Mouse (Mus musculus) midbrain, postnatal 0 days (tissue): ENCODE results near the gene Gm20388. TPM values are rescaled to one million over a fixed set of nuclear protein-coding genes. Genes with fewer than 3 reads are reported as not detected.
A peak's percentile ranks its signal among the peaks of the same experiment; 100 is the strongest.

Experiments
- ATAC-seq: fragments of 200-750 bp; cut with Nextera tagmentation; 2 replicates; pipeline ENCODE4 v1.8.0; 2017; ENCODE audit warnings: moderate number of reproducible peaks, mild to moderate bottlenecking, moderate TSS enrichment, moderate library complexity; ENCODE audit not compliant: low FRiP score
- DNase-seq: peaks from one replicate; pipeline ENCODE4 v3.0.0-alpha.2; 2015; ENCODE audit warnings: low spot score
- H3K27ac ChIP-seq: fragments of 300-500 bp; sonication (generic); 2 replicates; pipeline ENCODE4 v1.5.1; 2014; ENCODE audit warnings: low read depth, mild to moderate bottlenecking, low read length, mixed read lengths
- H3K27me3 ChIP-seq: fragments of 300-500 bp; sonication (generic); 2 replicates; pipeline ENCODE4 v1.6.1; 2014; ENCODE audit warnings: low read length, control low read depth, mixed read lengths; ENCODE audit not compliant: insufficient read depth
- H3K36me3 ChIP-seq: fragments of 300-500 bp; sonication (generic); 2 replicates; pipeline ENCODE4 v1.6.1; 2014; ENCODE audit warnings: low read length, control low read depth, mixed read lengths; ENCODE audit not compliant: insufficient read depth
- H3K4me1 ChIP-seq: fragments of 300-500 bp; sonication (generic); 2 replicates; pipeline ENCODE4 v1.6.1; 2014; ENCODE audit warnings: mild to moderate bottlenecking, control low read depth, antibody characterized with exemption, low read length, mixed read lengths; ENCODE audit not compliant: insufficient read depth
- H3K4me2 ChIP-seq: fragments of 300-500 bp; sonication (generic); 2 replicates; pipeline ENCODE4 v1.6.1; 2014; ENCODE audit warnings: low read depth, mild to moderate bottlenecking, low read length, mixed read lengths; ENCODE audit not compliant: poor library complexity, severe bottlenecking
- H3K4me3 ChIP-seq: fragments of 300-500 bp; sonication (generic); 2 replicates; pipeline ENCODE4 v1.5.1; 2014; ENCODE audit warnings: low read depth, mild to moderate bottlenecking, low read length, moderate library complexity
- H3K9ac ChIP-seq: fragments of 300-500 bp; sonication (generic); replicated peaks from 2 replicates; pipeline ENCODE4 v1.6.1; 2014; ENCODE audit warnings: mild to moderate bottlenecking, low read length, moderate library complexity, mixed read lengths; ENCODE audit not compliant: poor library complexity, severe bottlenecking
- H3K9me3 ChIP-seq: fragments of 300-500 bp; sonication (generic); 2 replicates; pipeline ENCODE4 v1.6.1; 2016; ENCODE audit warnings: low read length, control low read depth
- CTCF ChIP-seq: IDR thresholded peaks from 2 replicates; pipeline ENCODE4 v1.5.1; 2016; ENCODE audit warnings: antibody characterized with exemption, mild to moderate bottlenecking
- WGBS: fragments of 180-500 bp; shearing (Covaris S2); extraction: QIAGEN DNeasy Blood & Tissue Kit; methylation state at CpG from one replicate; pipeline ENCODE4 v1.1.7; 2014; 5-methylcytosine and 5-hydroxymethylcytosine counted together
- polyA plus RNA-seq: library from polyadenylated mRNA; unstranded; fragments of >200 nt; fragmentation: Nextera tagmentation; extraction: Ambion mirVana; gene quantifications from 2 replicates; pipeline ENCODE4 v1.2.1, GENCODE M21; 2015
- total RNA-seq: library from RNA; depleted of rRNA; stranded (reverse); fragments of >200 nt; gene quantifications from 2 replicates; pipeline ENCODE4 v1.2.3, GENCODE M21; 2014

Gm20388 gene
- total and polyA plus RNA-seq, 2 experiments from 2014 or later = 74.2 TPM; not detected in 1

DNA sequence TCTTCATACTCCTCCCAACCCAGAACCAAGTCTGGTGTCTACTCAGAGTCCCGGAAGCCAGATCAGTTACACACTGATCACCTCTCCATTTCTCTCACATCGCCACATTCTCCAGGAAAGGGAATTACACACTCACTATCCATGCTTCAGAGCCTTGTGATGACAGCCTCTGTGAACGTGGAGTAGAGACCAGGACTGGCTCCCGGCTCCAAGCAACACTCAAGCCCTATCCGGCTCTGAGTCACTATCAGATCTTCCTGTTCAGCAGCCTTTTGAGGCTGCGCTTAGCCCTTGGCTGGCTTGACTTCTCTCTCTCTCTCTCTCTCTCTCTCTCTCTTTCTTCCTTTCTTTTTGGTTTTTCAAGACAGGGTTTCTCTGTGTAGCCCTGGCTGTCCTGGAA, 3962.7 kb downstream of the Gm20388 start:
- Histone ChIP-seq H3K4me3 (no peak overlapping the region), H3K9me3 (no peaks in the 10 kb centered on the region), H3K36me3 (no peaks in the 10 kb centered on the region), H3K27ac (no peak overlapping the region), H3K27me3 (no peaks in the 10 kb centered on the region), H3K4me2 (no peak overlapping the region), H3K9ac (no peak overlapping the region), H3K4me1 (no peaks in the 10 kb centered on the region)
- 85% methylated on average over 6 of the region's 6 CpGs for WGBS
- ATAC-seq (no peak), DNase-seq (no peak)
- TF ChIP-seq CTCF = no peak

DNA sequence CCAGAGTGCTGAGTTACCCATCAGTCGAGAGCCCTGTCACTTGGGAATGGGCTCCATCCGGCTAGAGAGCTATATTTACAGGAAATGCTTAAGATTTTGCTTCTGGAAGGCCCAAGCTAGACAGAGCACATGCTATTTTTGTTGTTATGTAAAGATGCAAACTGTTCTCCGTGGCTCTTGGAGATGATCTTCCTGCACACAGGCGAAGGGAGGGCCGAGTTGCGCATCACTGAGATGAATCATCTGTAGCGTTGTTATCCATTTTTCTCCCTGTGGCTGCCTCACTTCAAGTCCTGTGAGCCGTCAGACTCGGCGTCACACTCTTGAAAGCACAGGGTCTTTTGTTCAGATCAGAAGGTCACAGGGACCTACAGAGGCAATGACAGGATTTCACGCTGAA, 3963.7 kb downstream of the Gm20388 start:
- Histone ChIP-seq H3K9ac (no peak overlapping the region), H3K9me3 (no peaks in the 10 kb centered on the region), H3K36me3 (no peaks in the 10 kb centered on the region), H3K27ac (no peak overlapping the region), H3K4me1 (no peaks in the 10 kb centered on the region), H3K27me3 (no peaks in the 10 kb centered on the region), H3K4me2 (no peak overlapping the region), H3K4me3 (no peak overlapping the region)
- ATAC-seq (no peak), DNase-seq (no peak)
- whole genome bisulfite sequencing = 72% methylated on average over 11 of the region's 11 CpGs
- TF ChIP-seq CTCF = no peak

DNA sequence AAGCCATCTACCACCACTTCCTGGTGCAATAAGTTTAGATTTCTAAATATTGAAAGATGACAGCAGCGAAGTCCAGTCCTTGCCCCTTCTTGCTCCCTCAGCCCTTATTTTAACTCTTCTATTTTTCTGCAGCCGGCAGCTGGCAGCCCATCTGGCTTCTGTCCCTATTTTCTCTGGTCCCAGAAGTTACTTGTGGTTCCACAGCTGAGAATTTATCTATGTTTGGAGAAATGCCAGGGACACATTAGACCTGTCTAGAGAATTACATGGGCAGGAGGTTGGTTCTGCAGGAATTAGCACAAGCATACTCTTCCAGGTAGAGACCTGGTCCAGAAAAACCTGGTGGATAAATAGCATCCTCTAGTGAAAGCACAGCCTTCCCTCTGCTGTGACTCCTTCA, 3967.2 kb downstream of the Gm20388 start:
- H3K9me3 ChIP-seq = no peaks in the 10 kb centered on the region
- 77% methylated on average over 2 of the region's 2 CpGs for WGBS
- no peak overlapping the region for H3K9ac ChIP-seq
- H3K4me2 ChIP-seq = no peak overlapping the region
- H3K27me3 ChIP-seq = no peaks in the 10 kb centered on the region
- no peaks in the 10 kb centered on the region for H3K36me3 ChIP-seq
- H3K4me1 ChIP-seq = no peaks in the 10 kb centered on the region
- H3K27ac ChIP-seq = no peak overlapping the region
- no peak overlapping the region for H3K4me3 ChIP-seq
- DNase-seq = peak; percentile 29
- no peak for TF ChIP-seq CTCF
- ATAC-seq = no peak

DNA sequence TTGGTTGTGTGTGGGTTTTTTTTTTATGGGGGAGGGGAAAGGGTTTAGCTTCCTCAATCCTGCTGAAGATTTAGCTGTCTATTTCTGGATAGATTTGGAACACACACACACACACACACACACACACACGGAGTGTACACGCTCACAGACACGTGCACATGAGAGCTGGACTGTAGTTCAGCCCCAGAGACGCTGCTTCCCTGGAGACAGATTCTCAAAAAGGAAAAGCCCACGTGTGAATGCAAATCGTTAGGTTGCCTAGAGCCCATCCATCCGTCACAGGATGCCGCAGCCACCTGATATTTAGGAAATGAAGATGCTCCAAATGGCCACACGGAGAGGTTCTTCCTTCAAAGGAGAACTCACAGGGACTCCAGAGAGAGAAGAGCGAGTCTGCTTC, 3969.6 kb downstream of the Gm20388 start:
- DNase-seq = peak; percentile 19
- WGBS = 55% methylated on average over 10 of the region's 10 CpGs
- ATAC-seq = no peak
- H3K9ac ChIP-seq = no peak overlapping the region
- no peak overlapping the region for H3K4me2 ChIP-seq
- H3K27ac ChIP-seq = no peak overlapping the region
- no peak overlapping the region for H3K4me3 ChIP-seq
- H3K27me3 ChIP-seq = no peaks in the 10 kb centered on the region
- TF ChIP-seq CTCF = no peak
- H3K36me3 ChIP-seq = no peaks in the 10 kb centered on the region
- H3K9me3 ChIP-seq = no peaks in the 10 kb centered on the region
- H3K4me1 ChIP-seq = peaks cover 12% of the 10 kb centered on the region; the same call in 1 of the 2 replicates

DNA sequence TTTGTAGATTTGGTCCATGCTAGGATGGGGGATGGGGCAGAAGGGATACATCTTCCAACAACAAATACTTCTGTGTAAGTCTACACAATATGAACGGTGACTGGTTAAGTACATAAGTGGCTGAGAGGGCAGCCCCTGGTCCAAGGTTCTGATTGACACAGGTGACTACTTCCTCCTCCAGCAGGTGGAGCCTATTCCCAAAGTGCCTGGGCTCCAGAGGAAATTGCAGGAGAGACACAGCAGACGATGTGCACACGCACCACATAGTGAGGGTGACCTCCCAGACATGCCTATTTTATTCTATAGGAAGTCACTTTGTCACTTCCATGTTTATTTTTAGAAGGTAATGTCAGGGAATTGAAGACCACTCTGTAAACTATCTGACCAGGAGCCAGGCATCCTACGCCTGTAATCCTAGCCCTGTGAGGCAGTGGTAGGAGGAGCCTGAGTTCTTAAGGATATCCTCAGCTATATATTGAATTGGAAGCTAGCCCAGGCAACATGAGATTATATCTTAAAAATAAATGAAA, 3970.2 kb downstream of the Gm20388 start:
- Histone ChIP-seq H3K27me3 (no peaks in the 10 kb centered on the region), H3K9me3 (no peaks in the 10 kb centered on the region), H3K36me3 (no peaks in the 10 kb centered on the region), H3K4me3 (no peak overlapping the region), H3K9ac (no peak overlapping the region), H3K27ac (no peak overlapping the region; the same call in 1 of the 2 replicates), H3K4me1 (peaks cover 12% of the 10 kb centered on the region; the same call in 1 of the 2 replicates), H3K4me2 (no peak overlapping the region)
- peak; percentile 31 for TF ChIP-seq CTCF
- ATAC-seq = no peak
- no peak for DNase-seq
- 65% methylated on average over 4 of the region's 4 CpGs for WGBS

DNA sequence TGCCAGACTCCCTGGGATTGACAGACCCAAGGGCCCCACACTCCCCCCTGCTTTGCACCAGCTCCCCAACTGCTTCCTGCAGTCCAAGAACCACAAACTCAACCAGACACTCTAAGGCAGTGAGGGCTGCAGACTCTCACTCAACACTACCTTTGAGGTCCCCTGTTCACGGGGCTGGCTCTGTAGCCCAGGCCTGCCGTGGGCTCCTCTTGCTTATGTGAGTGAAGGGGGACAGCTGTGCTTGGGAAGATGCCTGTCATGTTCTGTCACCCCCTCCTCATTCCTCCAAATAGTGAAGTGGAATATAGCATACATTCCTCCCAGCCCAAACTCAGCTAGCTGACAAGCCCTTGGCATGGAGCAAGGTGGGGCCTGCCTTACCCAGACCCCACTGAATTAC, 3971.8 kb downstream of the Gm20388 start:
- 71% methylated on average over 2 of the region's 2 CpGs for WGBS
- ATAC-seq (no peak), DNase-seq (no peak)
- Histone ChIP-seq H3K9ac (no peak overlapping the region), H3K4me1 (peaks cover 12% of the 10 kb centered on the region; the same call in 1 of the 2 replicates), H3K36me3 (no peaks in the 10 kb centered on the region), H3K27ac (no peak overlapping the region), H3K9me3 (no peaks in the 10 kb centered on the region), H3K4me3 (no peak overlapping the region), H3K4me2 (no peak overlapping the region), H3K27me3 (no peaks in the 10 kb centered on the region)
- TF ChIP-seq CTCF = no peak
